Mouse (Mus musculus) WW6 (cell line): ENCODE measurements around the gene Prss48.

ENCODE experiments used
- DNase-seq: peaks from one replicate; pipeline ENCODE4 v3.0.0-alpha.2; 2013; ENCODE audit warnings: low read depth, low spot score

Gene Prss48

GRCm38 (mm10) chr3:85950914-85951313 is 51.4 kb downstream of the Prss48 start:
- DNase-seq, result no peak
